Mouse (Mus musculus) liver, embryonic 14.5 days (tissue): Measurements from ENCODE around the gene Agap1. TPM values are rescaled to one million over a fixed set of nuclear protein-coding genes. Genes with fewer than 3 reads are reported as not detected.

Source experiments
- ATAC-seq: fragments of 200-750 bp; cut with Nextera tagmentation; 2 replicates; pipeline ENCODE4 v1.8.0; 2017; ENCODE audit warnings: moderate number of reproducible peaks, mild to moderate bottlenecking, moderate library complexity; ENCODE audit not compliant: insufficient read depth
- DNase-seq, 3 experiments: peaks; one replicate each; pipeline ENCODE4 v3.0.0-alpha.2; 2012 to 2013; ENCODE audit warnings: low read depth in 3 of 3, low spot score in 3 of 3
- H3K27ac ChIP-seq: fragments of 300-500 bp; sonication (generic); 2 replicates; pipeline ENCODE4 v1.5.1; 2014; ENCODE audit warnings: moderate library complexity, mild to moderate bottlenecking, control low read depth, inconsistent platforms
- H3K27me3 ChIP-seq: fragments of 300-500 bp; sonication (generic); 2 replicates; pipeline ENCODE4 v1.6.1; 2014; ENCODE audit warnings: mild to moderate bottlenecking, low read length, moderate library complexity; ENCODE audit not compliant: control insufficient read depth, insufficient read depth
- H3K36me3 ChIP-seq: fragments of 300-500 bp; sonication (generic); replicated peaks from 2 replicates; pipeline ENCODE4 v1.6.1; 2014; ENCODE audit warnings: low read depth; ENCODE audit not compliant: control insufficient read depth, insufficient read depth
- H3K4me1 ChIP-seq, 2 experiments: fragments of 200-500 bp in 1 of 2; fragments of 300-500 bp in 1 of 2; sonication (generic) in 1 of 2; replicated peaks; 2 replicates each; pipeline ENCODE4 v1.6.1; 2012 to 2014; ENCODE audit warnings: antibody characterized with exemption in 1 of 2, inconsistent platforms in 1 of 2, low read length in 1 of 2; ENCODE audit not compliant: control insufficient read depth in 2 of 2, insufficient read depth in 2 of 2
- H3K4me2 ChIP-seq: fragments of 300-500 bp; sonication (generic); 2 replicates; pipeline ENCODE4 v1.6.1; 2014; ENCODE audit warnings: low read depth, mild to moderate bottlenecking, control low read depth, moderate library complexity
- H3K4me3 ChIP-seq, 2 experiments: fragments of 200-500 bp in 1 of 2; fragments of 300-500 bp in 1 of 2; sonication (generic) in 1 of 2; 2 replicates each; pipeline ENCODE4 v1.5.1; 2012 to 2014; ENCODE audit warnings: low read depth in 2 of 2, low read length in 2 of 2, mild to moderate bottlenecking in 2 of 2, control low read depth in 1 of 2, inconsistent platforms in 1 of 2, moderate library complexity in 1 of 2; ENCODE audit not compliant: insufficient read depth in 1 of 2
- H3K9ac ChIP-seq: fragments of 300-500 bp; sonication (generic); replicated peaks from 2 replicates; pipeline ENCODE4 v1.6.1; 2014; ENCODE audit warnings: mild to moderate bottlenecking, control low read depth, moderate library complexity
- H3K9me3 ChIP-seq: fragments of 300-500 bp; sonication (generic); 2 replicates; pipeline ENCODE4 v1.6.1; 2016; ENCODE audit warnings: low read length, mixed read lengths; ENCODE audit not compliant: control insufficient read depth
- CTCF ChIP-seq: IDR thresholded peaks from 2 replicates; pipeline ENCODE4 v1.5.1; 2016; ENCODE audit warnings: antibody characterized with exemption, low read depth, control low read depth
- EP300 ChIP-seq: IDR thresholded peaks from 2 replicates; pipeline ENCODE4 v1.6.1; 2016; ENCODE audit warnings: antibody characterized with exemption, low read depth
- WGBS: fragments of 180-500 bp; shearing (Covaris S2); extraction: QIAGEN DNeasy Blood & Tissue Kit; methylation state at CpG from one replicate; pipeline ENCODE4 v1.1.7; 2014; ENCODE audit not compliant: insufficient replicate concordance; 5-methylcytosine and 5-hydroxymethylcytosine counted together
- polyA plus RNA-seq, 2 experiments: library from polyadenylated mRNA; depleted of rRNA in 1 of 2; stranded (reverse) in 1 of 2; unstranded in 1 of 2; fragments of >200 nt; fragmentation: Nextera tagmentation in 1 of 2; extraction: Ambion mirVana in 1 of 2; gene quantifications; 2 replicates each; pipeline versions ENCODE4 v1.2.1 to v1.2.3; 2012 to 2014

Agap1 gene
- polyA plus RNA-seq, 2 experiments = 1.1 TPM

DNA sequence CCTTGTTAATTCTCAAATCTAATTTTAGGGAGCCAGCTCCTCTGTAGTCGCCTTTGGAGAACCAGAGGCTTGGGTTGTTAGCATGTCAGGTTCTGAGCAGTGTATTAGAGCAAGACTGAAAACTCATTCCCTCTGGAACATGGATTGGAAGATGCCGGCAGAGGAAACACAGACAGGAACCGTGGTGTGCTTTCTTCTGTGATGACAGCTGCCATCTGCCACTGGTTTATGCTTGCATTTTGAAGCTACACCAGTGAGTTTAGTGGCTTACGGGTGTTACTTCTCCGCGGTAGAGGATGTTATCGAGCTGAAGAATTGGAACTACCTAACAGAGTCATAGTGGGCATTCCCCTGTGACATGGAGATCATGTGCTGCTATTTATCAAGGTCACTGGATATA lies 136.4 kb downstream of the Agap1 start:
- no peak for TF ChIP-seq CTCF
- no peak for TF ChIP-seq EP300
- Histone ChIP-seq H3K27me3 (no peaks in the 10 kb centered on the region), H3K4me2 (no peak overlapping the region), H3K4me1 (no peaks in the 10 kb centered on the region), H3K27ac (no peak overlapping the region), H3K9ac (no peak overlapping the region), H3K4me3 (no peak overlapping the region), H3K36me3 (no peaks in the 10 kb centered on the region), H3K9me3 (no peaks in the 10 kb centered on the region)
- DNase-seq (no peak), ATAC-seq (no peak)
- 79% methylated on average over 7 of the region's 7 CpGs for WGBS

DNA sequence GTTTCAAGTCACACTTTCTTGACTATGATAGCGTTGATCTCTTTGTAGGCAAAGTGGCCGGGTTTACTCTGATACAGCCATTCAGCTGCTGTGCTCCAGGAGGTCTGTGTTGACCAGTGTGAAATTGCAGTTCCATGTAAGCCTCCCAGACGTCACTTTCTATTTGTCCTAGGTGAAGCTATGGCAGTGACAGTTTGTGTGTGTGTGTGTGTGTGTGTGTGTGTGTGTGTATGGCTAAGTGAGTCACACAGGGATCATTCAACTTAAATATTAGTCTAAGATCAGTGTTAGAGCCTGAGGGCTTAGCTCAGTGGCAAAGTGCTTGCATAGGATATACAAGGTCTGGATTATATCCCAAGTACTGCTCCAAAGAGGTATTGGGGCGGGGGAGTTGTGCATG lies 138.6 kb downstream of the Agap1 start:
- H3K9ac ChIP-seq = no peak overlapping the region
- no peaks in the 10 kb centered on the region for H3K9me3 ChIP-seq
- no peaks in the 10 kb centered on the region for H3K27me3 ChIP-seq
- no peaks in the 10 kb centered on the region for H3K4me1 ChIP-seq
- H3K36me3 ChIP-seq = no peaks in the 10 kb centered on the region
- ATAC-seq (no peak), DNase-seq (no peak)
- 60% methylated on average over 4 of the region's 4 CpGs for WGBS
- no peak overlapping the region for H3K27ac ChIP-seq
- TF ChIP-seq EP300 (no peak), CTCF (no peak)
- no peak overlapping the region for H3K4me2 ChIP-seq
- H3K4me3 ChIP-seq = no peak overlapping the region

DNA sequence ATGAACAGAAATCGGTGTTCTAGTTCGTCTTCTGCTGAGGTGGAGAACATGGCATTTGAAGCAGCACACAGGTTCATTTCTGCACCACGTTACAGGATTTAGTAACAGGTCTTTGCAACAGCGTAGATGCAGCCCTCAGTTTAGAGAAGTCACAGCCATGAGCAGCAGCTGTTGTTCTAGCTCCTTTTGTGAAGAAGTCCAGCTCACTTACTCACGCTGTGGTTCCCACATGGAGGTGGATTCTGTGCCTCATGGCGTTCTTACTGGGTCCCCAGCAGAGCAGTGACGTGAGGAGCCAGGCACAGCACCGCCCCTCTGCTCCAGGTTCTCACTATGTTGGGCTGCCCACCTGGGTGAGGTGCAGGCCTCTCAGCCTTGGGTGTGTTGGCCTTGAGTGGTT lies 140.4 kb downstream of the Agap1 start:
- Histone ChIP-seq H3K4me3 (no peak overlapping the region), H3K4me1 (no peaks in the 10 kb centered on the region), H3K27me3 (no peaks in the 10 kb centered on the region), H3K36me3 (no peaks in the 10 kb centered on the region), H3K4me2 (no peak overlapping the region), H3K9me3 (no peaks in the 10 kb centered on the region), H3K9ac (no peak overlapping the region), H3K27ac (no peak overlapping the region)
- DNase-seq = no peak
- no peak for ATAC-seq
- no peak for TF ChIP-seq EP300
- TF ChIP-seq CTCF = no peak
- WGBS = 69% methylated on average over 8 of the region's 8 CpGs

DNA sequence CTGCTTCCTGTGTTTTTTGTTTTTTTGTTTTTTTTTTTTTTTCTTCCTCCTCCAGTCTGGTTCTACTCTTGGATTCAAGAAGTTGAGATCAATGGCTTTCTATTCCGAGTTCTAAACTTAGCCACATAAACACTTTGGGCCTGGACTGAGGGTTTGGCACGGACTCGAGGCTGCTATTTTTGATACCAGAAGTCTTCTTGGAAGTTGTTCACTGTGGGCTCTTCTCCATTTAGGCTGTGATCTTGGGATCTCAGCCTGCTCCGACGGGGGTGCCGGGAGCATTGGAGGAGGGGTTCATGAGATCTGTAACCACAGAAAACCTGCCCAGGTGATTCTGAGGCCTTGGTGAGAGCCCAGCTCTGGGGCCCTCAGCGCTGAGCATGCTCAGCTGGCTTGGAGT lies 140.8 kb downstream of the Agap1 start:
- H3K27ac ChIP-seq = no peak overlapping the region
- TF ChIP-seq EP300 = no peak
- no peak for TF ChIP-seq CTCF
- H3K9me3 ChIP-seq = no peaks in the 10 kb centered on the region
- no peaks in the 10 kb centered on the region for H3K27me3 ChIP-seq
- ATAC-seq (no peak), DNase-seq (no peak)
- WGBS = 70% methylated on average over 7 of the region's 7 CpGs
- H3K4me1 ChIP-seq = no peaks in the 10 kb centered on the region
- no peak overlapping the region for H3K4me3 ChIP-seq
- H3K36me3 ChIP-seq = no peaks in the 10 kb centered on the region
- no peak overlapping the region for H3K4me2 ChIP-seq
- no peak overlapping the region for H3K9ac ChIP-seq

DNA sequence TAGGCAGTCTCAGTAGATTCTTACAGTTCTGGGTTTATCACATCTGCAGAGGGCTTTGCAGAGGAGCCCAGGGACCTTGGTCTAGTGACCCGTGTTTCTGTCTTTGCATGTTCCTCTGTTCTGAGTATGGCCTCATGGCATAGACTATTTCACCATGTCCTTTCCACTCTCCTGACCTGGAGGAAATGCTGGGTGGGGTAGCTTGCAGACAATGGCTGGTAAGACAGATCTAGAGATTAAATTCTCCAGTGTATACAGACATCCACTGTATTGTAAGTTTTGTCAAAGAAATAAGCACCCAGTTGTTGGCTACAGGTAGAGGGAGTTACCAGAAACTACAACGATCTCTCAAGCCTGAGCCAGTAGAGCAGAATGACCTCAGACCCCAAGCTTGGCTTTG lies 141.6 kb downstream of the Agap1 start:
- TF ChIP-seq EP300 (no peak), CTCF (no peak)
- H3K36me3 ChIP-seq = no peaks in the 10 kb centered on the region
- no peak overlapping the region for H3K27ac ChIP-seq
- H3K4me3 ChIP-seq = no peak overlapping the region
- DNase-seq (no peak), ATAC-seq (no peak)
- no peak overlapping the region for H3K9ac ChIP-seq
- H3K4me1 ChIP-seq = no peaks in the 10 kb centered on the region
- H3K9me3 ChIP-seq = no peaks in the 10 kb centered on the region
- WGBS = 45% methylated on average over 2 of the region's 2 CpGs
- no peaks in the 10 kb centered on the region for H3K27me3 ChIP-seq
- no peak overlapping the region for H3K4me2 ChIP-seq

DNA sequence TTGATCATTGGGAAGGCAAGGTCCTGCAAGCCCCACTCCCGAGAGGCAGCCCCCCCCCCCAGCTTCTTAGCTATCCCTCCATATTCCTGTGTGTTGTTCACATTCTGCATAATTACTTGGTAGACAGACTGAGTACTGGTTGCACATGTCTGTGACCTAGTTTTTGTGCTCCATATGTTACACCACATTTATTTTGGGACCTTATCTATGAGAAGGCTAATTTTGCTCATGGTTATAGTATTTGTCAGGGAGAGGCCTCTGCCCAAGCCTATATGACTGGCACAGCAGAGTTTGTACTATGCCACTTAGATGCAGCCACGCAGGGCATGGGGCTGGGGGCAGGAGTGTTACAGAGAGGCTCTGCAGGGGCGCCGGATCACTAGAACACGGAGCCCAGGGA lies 144.3 kb downstream of the Agap1 start:
- Histone ChIP-seq H3K4me1 (no peaks in the 10 kb centered on the region), H3K9ac (no peak overlapping the region), H3K27me3 (no peaks in the 10 kb centered on the region), H3K27ac (no peak overlapping the region), H3K4me3 (no peak overlapping the region), H3K4me2 (no peak overlapping the region), H3K9me3 (no peaks in the 10 kb centered on the region), H3K36me3 (no peaks in the 10 kb centered on the region)
- no peak for DNase-seq
- ATAC-seq = no peak
- WGBS = 68% methylated on average over 5 of the region's 5 CpGs
- no peak for TF ChIP-seq EP300
- no peak for TF ChIP-seq CTCF
